Mouse (Mus musculus) MEL (cell line): ENCODE data around the gene Bicral. TPM values are rescaled to one million over a fixed set of nuclear protein-coding genes. Genes with fewer than 3 reads are reported as not detected.

ENCODE experiments used
- DNase-seq: peaks from one replicate; pipeline ENCODE4 v3.0.0; 2011; ENCODE audit warnings: low read depth, low spot score
- H3K27ac ChIP-seq: 2 replicates; pipeline ENCODE4 v1.5.1; 2012; ENCODE audit warnings: low read depth, mild to moderate bottlenecking, control low read depth, low read length, moderate library complexity; ENCODE audit not compliant: control insufficient read depth
- H3K27me3 ChIP-seq, 2 experiments: fragments of 150-350 bp in 1 of 2; sonication (generic) in 1 of 2; 2 replicates each; pipeline ENCODE4 v1.6.1; 2012; ENCODE audit warnings: low read length in 2 of 2, mild to moderate bottlenecking in 2 of 2, improper control_type of control experiment in 1 of 2, moderate library complexity in 1 of 2; ENCODE audit not compliant: insufficient read depth in 2 of 2, control insufficient read depth in 1 of 2
- H3K36me3 ChIP-seq, 2 experiments: 2 replicates each; pipeline ENCODE4 v1.6.1; 2012 to 2014; ENCODE audit warnings: low read length in 2 of 2, improper control_type of control experiment in 1 of 2, inconsistent platforms in 1 of 2, mild to moderate bottlenecking in 1 of 2; ENCODE audit not compliant: insufficient read depth in 2 of 2, control insufficient read depth in 1 of 2
- H3K4me1 ChIP-seq, 2 experiments: fragments of 150-350 bp in 1 of 2; sonication (generic) in 1 of 2; 2 replicates each; pipeline ENCODE4 v1.6.1; 2012; ENCODE audit warnings: low read length in 2 of 2, improper control_type of control experiment in 1 of 2, mild to moderate bottlenecking in 1 of 2; ENCODE audit not compliant: insufficient read depth in 2 of 2, control insufficient read depth in 1 of 2
- H3K4me3 ChIP-seq, 2 experiments: fragments of 150-350 bp in 1 of 2; sonication (generic) in 1 of 2; 2 replicates each; pipeline ENCODE4 v1.5.1; 2012; ENCODE audit warnings: low read depth in 2 of 2, low read length in 2 of 2, mild to moderate bottlenecking in 2 of 2, moderate library complexity in 2 of 2, control low read depth in 1 of 2, improper control_type of control experiment in 1 of 2; ENCODE audit not compliant: control insufficient read depth in 1 of 2, insufficient read depth in 1 of 2
- H3K79me2 ChIP-seq: 2 replicates; pipeline ENCODE4 v1.6.1; 2012; ENCODE audit warnings: mild to moderate bottlenecking, low read length, moderate library complexity; ENCODE audit not compliant: control insufficient read depth, poor library complexity, insufficient read depth
- H3K9ac ChIP-seq: 2 replicates; pipeline ENCODE4 v1.6.1; 2012; ENCODE audit warnings: low read depth, mild to moderate bottlenecking, control low read depth, low read length, moderate library complexity; ENCODE audit not compliant: control insufficient read depth, poor library complexity, severe bottlenecking
- H3K9me3 ChIP-seq: fragments of 150-350 bp; sonication (generic); replicated peaks from 2 replicates; pipeline ENCODE4 v1.6.1; 2012; ENCODE audit warnings: mild to moderate bottlenecking, low read length, improper control_type of control experiment, moderate library complexity; ENCODE audit not compliant: insufficient read depth
- CHD1 ChIP-seq: IDR thresholded peaks from 2 replicates; pipeline ENCODE4 v1.6.1; 2012; ENCODE audit warnings: low read depth, mild to moderate bottlenecking, inconsistent platforms, low read length, improper control_type of control experiment
- CTCF ChIP-seq, 3 experiments: IDR thresholded peaks in 2 of 3; conservative IDR thresholded peaks in 1 of 3; 2 replicates each; pipeline ENCODE4 v1.5.1; 2011 to 2012; ENCODE audit warnings: low read length in 3 of 3, low read depth in 2 of 3, mild to moderate bottlenecking in 2 of 3, improper control_type of control experiment in 1 of 3, inconsistent platforms in 1 of 3, mixed read lengths in 1 of 3, moderate library complexity in 1 of 3; ENCODE audit not compliant: control insufficient read depth in 1 of 3, insufficient read depth in 1 of 3, poor library complexity in 1 of 3, severe bottlenecking in 1 of 3
- E2F4 ChIP-seq: IDR thresholded peaks from 2 replicates; pipeline ENCODE4 v1.6.1; 2011; ENCODE audit warnings: low read depth, low read length, improper control_type of control experiment, borderline replicate concordance
- EP300 ChIP-seq, 2 experiments: IDR thresholded peaks; 2 replicates each; pipeline ENCODE4 v1.6.1; 2011; ENCODE audit warnings: improper control_type of control experiment in 2 of 2, low read length in 2 of 2, low read depth in 1 of 2, mild to moderate bottlenecking in 1 of 2
- ETS1 ChIP-seq: IDR thresholded peaks from 2 replicates; pipeline ENCODE4 v1.6.1; 2012; ENCODE audit warnings: low read depth, mild to moderate bottlenecking, inconsistent platforms, low read length, improper control_type of control experiment, moderate library complexity
- JUND ChIP-seq: IDR thresholded peaks from 2 replicates; pipeline ENCODE4 v1.6.1; 2011; ENCODE audit warnings: low read depth, mild to moderate bottlenecking, improper control_type of control experiment, low read length
- KAT2A ChIP-seq: conservative IDR thresholded peaks from 2 replicates; pipeline ENCODE4 v1.6.1; 2012; ENCODE audit warnings: low read depth, low read length, improper control_type of control experiment, inconsistent platforms
- MAFK ChIP-seq: IDR thresholded peaks from 2 replicates; pipeline ENCODE4 v1.6.1; 2011; ENCODE audit warnings: low read depth, mild to moderate bottlenecking, low read length, improper control_type of control experiment, borderline replicate concordance
- MAX ChIP-seq: IDR thresholded peaks from 2 replicates; pipeline ENCODE4 v1.6.1; 2011; ENCODE audit warnings: low read length, improper control_type of control experiment
- MAZ ChIP-seq: IDR thresholded peaks from 2 replicates; pipeline ENCODE4 v1.6.1; 2012; ENCODE audit warnings: low read depth, mild to moderate bottlenecking, inconsistent platforms, low read length, improper control_type of control experiment
- MXI1 ChIP-seq: IDR thresholded peaks from 2 replicates; pipeline ENCODE4 v1.6.1; 2011; ENCODE audit warnings: mild to moderate bottlenecking, low read depth, low read length, improper control_type of control experiment
- MYB ChIP-seq: IDR thresholded peaks from 2 replicates; pipeline ENCODE4 v1.6.1; 2011; ENCODE audit warnings: mild to moderate bottlenecking, low read depth, low read length, improper control_type of control experiment
- NELFE ChIP-seq: IDR thresholded peaks from 2 replicates; pipeline ENCODE4 v1.6.1; 2011; ENCODE audit warnings: low read depth, low read length, improper control_type of control experiment
- NRF1 ChIP-seq: IDR thresholded peaks from 2 replicates; pipeline ENCODE4 v1.6.1; 2014; ENCODE audit warnings: low read depth, mild to moderate bottlenecking, inconsistent platforms, low read length, improper control_type of control experiment, moderate library complexity; ENCODE audit not compliant: poor library complexity, insufficient read depth, severe bottlenecking
- POLR2A ChIP-seq, 2 experiments: IDR thresholded peaks; 2 replicates each; pipeline ENCODE4 v1.6.1; 2011 to 2012; ENCODE audit warnings: low read length in 2 of 2, mild to moderate bottlenecking in 2 of 2, control low read depth in 1 of 2, improper control_type of control experiment in 1 of 2, low read depth in 1 of 2, moderate library complexity in 1 of 2; ENCODE audit not compliant: control insufficient read depth in 1 of 2, insufficient read depth in 1 of 2, poor library complexity in 1 of 2
- POLR2AphosphoS5 ChIP-seq: IDR thresholded peaks from 2 replicates; pipeline ENCODE4 v1.6.1; 2012; ENCODE audit warnings: low read depth, borderline replicate concordance, mild to moderate bottlenecking, inconsistent platforms, low read length, moderate library complexity, mixed read lengths
- TBP ChIP-seq: IDR thresholded peaks from 2 replicates; pipeline ENCODE4 v1.8.0; 2011; ENCODE audit warnings: low read depth, low read length, improper control_type of control experiment
- TCF12 ChIP-seq: IDR thresholded peaks from 2 replicates; pipeline ENCODE4 v1.6.1; 2014; ENCODE audit warnings: low read depth, mild to moderate bottlenecking, inconsistent platforms, low read length, improper control_type of control experiment, moderate library complexity
- UBTF ChIP-seq: IDR thresholded peaks from 2 replicates; pipeline ENCODE4 v1.6.1; 2012; ENCODE audit warnings: low read depth, mild to moderate bottlenecking, inconsistent platforms, low read length, improper control_type of control experiment, moderate library complexity, borderline replicate concordance; ENCODE audit not compliant: insufficient read depth
- USF1 ChIP-seq: IDR thresholded peaks from 2 replicates; pipeline ENCODE4 v1.6.1; 2014; ENCODE audit warnings: low read depth, mild to moderate bottlenecking, inconsistent platforms, low read length, improper control_type of control experiment, moderate library complexity
- ZMIZ1 ChIP-seq: IDR thresholded peaks from 2 replicates; pipeline ENCODE4 v1.6.1; 2012; ENCODE audit warnings: low read depth, mild to moderate bottlenecking, inconsistent platforms, low read length, improper control_type of control experiment, moderate library complexity
- ZNF384 ChIP-seq: IDR thresholded peaks from 2 replicates; pipeline ENCODE4 v1.6.1; 2012; ENCODE audit warnings: low read depth, mild to moderate bottlenecking, inconsistent platforms, low read length, improper control_type of control experiment
- polyA plus RNA-seq, 2 experiments: library from polyadenylated mRNA; stranded (reverse) in 1 of 2; unstranded in 1 of 2; fragments of >175 nt in 1 of 2; fragments of >200 nt in 1 of 2; gene quantifications; 2 replicates each; pipeline versions ENCODE4 v1.2.1 to v1.2.4; 2012; ENCODE audit warnings: low replicate concordance in 2 of 2, low read depth in 1 of 2; ENCODE audit not compliant: insufficient read length in 2 of 2, insufficient read depth in 1 of 2, missing spikeins in 1 of 2
- total RNA-seq: library from RNA; depleted of rRNA; stranded (reverse); fragments of 300-350 nt; gene quantifications from 2 replicates; pipeline ENCODE4 v1.2.3, GENCODE M21; 2012

Gene Bicral
- total and polyA plus RNA-seq, 3 experiments, result 3.7 to 6.9 TPM; not detected in 1

- TF ChIP-seq ZMIZ1 (no peak), ETS1 (no peak)
These were observed 94.7 kb downstream of the Bicral start, which contains the start of gene Ptcra for GRCm38 (mm10) chr17:46763544-46763943. Gene Ptcra (minus strand): TSS chr17:46763712.

GRCm38 (mm10) chr17:46758753-46759152, 99.5 kb downstream of the Bicral start:
- Histone ChIP-seq H3K4me3 (no peak overlapping the region), H3K27ac (no peak overlapping the region), H3K4me1 (no peaks in the 10 kb centered on the region), H3K9me3 (no peaks in the 10 kb centered on the region), H3K79me2 (no peaks in the 10 kb centered on the region), H3K36me3 (no peaks in the 10 kb centered on the region), H3K27me3 (peaks cover 6 to 9% of the 10 kb centered on the region in 2 experiments), H3K9ac (no peak overlapping the region)
- DNase-seq, result no peak
- TF ChIP-seq NRF1, result no peak
- TF ChIP-seq MXI1, result no peak
- no peak for TF ChIP-seq NELFE
- no peak for TF ChIP-seq CTCF (IDR thresholded peaks at IDR 0.05 in 2 of 3, conservative IDR thresholded peaks at IDR 0.05 in 1 of 3; ENCODE audit: control insufficient read depth in 1 of 3, insufficient read depth in 1 of 3, low read depth in 2 of 3, low read length in 3 of 3, poor library complexity in 1 of 3, severe bottlenecking in 1 of 3)
- no peak for TF ChIP-seq MAX
- no peak for TF ChIP-seq MYB

More at GRCm38 (mm10) chr17:46763544-46763943, 94.7 kb downstream of the Bicral start, which contains the start of gene Ptcra:
- peaks cover 6 to 9% of the 10 kb centered on the region in 2 experiments for H3K27me3 ChIP-seq
- no peaks in the 10 kb centered on the region for H3K4me1 ChIP-seq
- H3K27ac ChIP-seq, result no peak within 1 kb of the TSS
- H3K36me3 ChIP-seq, result no peaks in the 10 kb centered on the region
- no peak for DNase-seq
- H3K9me3 ChIP-seq, result no peaks in the 10 kb centered on the region
- H3K79me2 ChIP-seq, result no peaks in the 10 kb centered on the region
- no peak within 1 kb of the TSS for H3K9ac ChIP-seq
- H3K4me3 ChIP-seq, result no peak within 1 kb of the TSS

DNA sequence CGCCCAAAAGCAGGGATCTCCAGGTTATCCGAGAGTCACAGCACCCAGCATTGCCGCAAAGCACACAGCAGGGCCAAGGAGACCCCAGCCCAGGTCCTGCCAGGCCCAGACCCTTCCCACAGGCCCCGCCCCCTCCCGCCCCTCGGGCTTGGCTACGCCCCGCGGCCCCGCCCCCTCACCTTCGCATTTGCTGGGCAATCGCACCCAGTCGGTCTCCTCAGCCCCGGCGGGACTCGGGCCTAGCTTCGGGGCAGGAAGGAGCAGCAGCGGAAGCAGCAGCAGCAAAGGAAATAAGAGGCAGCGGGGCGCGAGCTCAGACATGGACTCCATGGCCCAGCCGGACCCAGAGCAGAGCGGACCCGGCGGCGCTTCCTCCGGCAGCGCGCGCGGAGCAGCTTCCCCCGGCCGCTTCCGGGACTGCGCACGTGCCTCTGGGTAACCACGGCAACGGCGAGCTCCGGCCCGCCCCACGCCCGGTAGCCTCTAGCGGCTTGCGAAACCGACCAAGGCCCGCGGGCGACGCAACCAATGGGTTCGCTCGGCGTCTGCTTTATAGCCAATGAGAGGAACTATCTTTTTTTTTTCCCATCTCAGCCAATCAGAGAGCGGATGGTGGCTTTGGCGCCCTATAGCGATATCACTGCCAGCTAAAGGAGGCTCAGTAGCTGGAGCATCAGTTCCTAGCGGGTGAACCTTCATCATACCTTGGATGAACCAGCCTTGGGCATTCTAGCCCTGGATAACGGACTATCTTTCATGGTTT, 106.3 kb downstream of the Bicral start, which contains the start of gene Cnpy3:
TSS of gene Cnpy3 (minus strand) at position 421 of the 763 bp plus-strand sequence.
- H3K27me3 ChIP-seq, result no peaks in the 10 kb centered on the region
- H3K4me3 ChIP-seq, result peak within 1 kb of the TSS; percentile 62 to 77
- H3K27ac ChIP-seq, result peak within 1 kb of the TSS; percentile 95
- H3K79me2 ChIP-seq, result peaks cover 26% of the 10 kb centered on the region
- no peaks in the 10 kb centered on the region for H3K9me3 ChIP-seq
- peak; percentile 100 for DNase-seq
- peaks cover 4 to 12% of the 10 kb centered on the region in 2 experiments for H3K36me3 ChIP-seq
- peak within 1 kb of the TSS; percentile 85 for H3K9ac ChIP-seq
- peaks cover 2 to 9% of the 10 kb centered on the region in 2 experiments; a peak in 3 of 4 replicates for H3K4me1 ChIP-seq
- TF ChIP-seq EP300 (IDR thresholded peaks at IDR 0.05; ENCODE audit: low read depth in 1 of 2, low read length in 2 of 2) (no peak), CHD1 (no peak), CTCF (IDR thresholded peaks at IDR 0.05 in 2 of 3, conservative IDR thresholded peaks at IDR 0.05 in 1 of 3; ENCODE audit: control insufficient read depth in 1 of 3, insufficient read depth in 1 of 3, low read depth in 2 of 3, low read length in 3 of 3, poor library complexity in 1 of 3, severe bottlenecking in 1 of 3) (no peak), MAFK (no peak), USF1 (peak; percentile 94), NRF1 (peak; percentile 70), MAZ (peak; percentile 9; the same call in 1 of the 2 replicates), TBP (peak; percentile 90), TCF12 (peak; percentile 46; the same call in 1 of the 2 replicates), NELFE (peak; percentile 92), E2F4 (peak; percentile 89; the same call in 1 of the 2 replicates), UBTF (0 out of 2 replicates have a peak, but pooled peaks have one; percentile 15), KAT2A (peak; percentile 49; the same call in 1 of the 2 replicates), POLR2A (IDR thresholded peaks at IDR 0.05; ENCODE audit: control insufficient read depth in 1 of 2, insufficient read depth in 1 of 2, low read depth in 1 of 2, low read length in 2 of 2, poor library complexity in 1 of 2) (peak; percentile 85 to 89), ZMIZ1 (peak; percentile 72; the same call in 1 of the 2 replicates), MXI1 (peak; percentile 93), ETS1 (0 out of 2 replicates have a peak, but pooled peaks have one; percentile 53), ZNF384 (peak; percentile 97), POLR2AphosphoS5 (no peak), JUND (no peak)
